Mouse (Mus musculus): Measurements from ENCODE around the gene Sult3a2.

GRCm38 (mm10) chr10:33811807-33812206 lies 25.3 kb upstream of the Sult3a2 start:
- no peak for TF ChIP-seq MYOG (IDR thresholded peaks at IDR 0.05; ENCODE audit: control insufficient read depth, extremely low read depth, insufficient read length)
- no peak for TF ChIP-seq CTCF (IDR thresholded peaks at IDR 0.05; ENCODE audit: control insufficient read depth, insufficient read depth, insufficient read length)
